Mouse (Mus musculus): ENCODE results near the gene Cilp2. TPM values are rescaled to one million over a fixed set of nuclear protein-coding genes. Genes with fewer than 3 reads are reported as not detected.

Gene Cilp2
- total RNA-seq, 2 experiments from 2014 or later, result 2.5 to 2.8 TPM

GRCm38 (mm10) chr8:69901484-69902162 lies 14.1 kb upstream of the Cilp2 start:
- peak; percentile 97 for DNase-seq (ENCODE audit: low spot score in 2 of 2)

- DNase-seq (ENCODE audit: low spot score in 2 of 2), result no peak
Observed at GRCm38 (mm10) chr8:69900895-69901451, 13.5 kb upstream of the Cilp2 start.

DNA sequence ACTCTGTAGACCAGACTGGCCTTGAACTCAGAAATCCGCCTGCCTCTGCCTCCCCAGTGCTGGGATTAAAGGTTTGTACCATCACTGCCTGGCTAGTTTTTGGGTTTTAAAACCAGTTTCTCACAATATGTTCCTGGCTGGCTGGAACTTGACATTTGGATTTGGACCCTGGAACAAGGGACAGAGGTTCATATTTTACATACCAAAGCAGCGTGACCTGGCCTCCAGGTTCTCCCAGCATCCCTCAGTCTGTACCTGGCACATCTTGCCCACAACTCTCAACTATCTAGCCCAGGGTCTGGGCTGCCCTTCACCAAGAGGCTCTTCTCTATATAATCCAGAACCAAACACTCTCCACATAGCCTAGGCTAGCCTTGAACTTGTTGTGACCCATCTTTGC lies 12.4 kb upstream of the Cilp2 start:
- no peak for DNase-seq (ENCODE audit: low spot score in 2 of 2)

GRCm38 (mm10) chr8:69897857-69898256 lies 10.4 kb upstream of the Cilp2 start:
- DNase-seq (ENCODE audit: low spot score in 2 of 2), result no peak

GRCm38 (mm10) chr8:69895772-69896451 lies 8.4 kb upstream of the Cilp2 start:
- no peak for DNase-seq (ENCODE audit: low spot score in 2 of 2)

- no peak for DNase-seq (ENCODE audit: low spot score in 2 of 2)
Observed at GRCm38 (mm10) chr8:69894836-69895332, 7.4 kb upstream of the Cilp2 start.

DNA sequence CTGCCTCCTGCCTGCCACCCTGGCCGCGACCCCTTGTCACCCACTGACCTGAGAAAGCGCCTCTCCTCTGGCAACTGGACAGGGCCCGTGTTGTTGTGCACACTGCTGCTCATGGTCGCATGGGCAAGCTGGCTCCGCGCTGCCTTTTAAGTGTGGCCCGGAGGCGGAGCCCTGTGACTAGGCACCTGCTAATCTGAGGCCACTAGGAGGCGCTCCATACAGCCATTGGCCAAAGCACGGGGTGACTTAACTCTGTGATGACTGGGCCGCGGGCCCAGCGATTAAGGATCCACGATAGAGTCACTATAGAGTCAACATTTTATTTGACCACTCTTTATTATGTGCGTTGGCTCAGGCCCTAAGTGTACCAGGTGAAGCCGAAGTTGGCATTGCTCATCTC lies 6.4 kb upstream of the Cilp2 start:
- DNase-seq (ENCODE audit: low spot score in 2 of 2), result peak; percentile 69 to 70

GRCm38 (mm10) chr8:69890813-69891241 lies 3.3 kb upstream of the Cilp2 start:
- peak; percentile 73 to 79 for DNase-seq (ENCODE audit: low spot score in 2 of 2)

DNA sequence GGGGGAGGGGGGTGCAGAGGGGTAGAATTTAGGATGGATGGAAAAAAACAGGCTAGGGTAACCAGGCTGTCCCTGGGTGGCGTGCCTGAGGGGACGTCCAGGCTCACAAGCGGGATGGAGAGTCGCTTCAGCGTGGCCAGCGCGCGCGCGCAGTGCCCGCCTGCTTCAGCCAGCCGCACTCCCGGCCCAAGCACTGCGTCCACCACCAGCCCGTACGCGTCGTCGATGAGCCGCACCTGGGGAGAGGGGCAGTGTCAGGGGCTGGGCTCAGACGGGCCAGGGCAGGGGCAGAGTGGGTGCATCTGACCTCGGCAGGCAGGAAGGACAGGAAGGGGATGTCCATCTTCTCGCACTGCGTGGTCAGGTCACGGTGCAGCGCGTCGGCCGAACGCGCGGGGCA lies 1.4 kb upstream of the Cilp2 start:
- no peak for DNase-seq (ENCODE audit: low spot score in 2 of 2)

- DNase-seq (ENCODE audit: low spot score in 2 of 2), result no peak
Observed at GRCm38 (mm10) chr8:69888244-69888866, 868 bp upstream of the Cilp2 start.

- no peak for DNase-seq (ENCODE audit: low spot score in 2 of 2)
Observed at GRCm38 (mm10) chr8:69884141-69884540, 3.3 kb downstream of the Cilp2 start.

DNA sequence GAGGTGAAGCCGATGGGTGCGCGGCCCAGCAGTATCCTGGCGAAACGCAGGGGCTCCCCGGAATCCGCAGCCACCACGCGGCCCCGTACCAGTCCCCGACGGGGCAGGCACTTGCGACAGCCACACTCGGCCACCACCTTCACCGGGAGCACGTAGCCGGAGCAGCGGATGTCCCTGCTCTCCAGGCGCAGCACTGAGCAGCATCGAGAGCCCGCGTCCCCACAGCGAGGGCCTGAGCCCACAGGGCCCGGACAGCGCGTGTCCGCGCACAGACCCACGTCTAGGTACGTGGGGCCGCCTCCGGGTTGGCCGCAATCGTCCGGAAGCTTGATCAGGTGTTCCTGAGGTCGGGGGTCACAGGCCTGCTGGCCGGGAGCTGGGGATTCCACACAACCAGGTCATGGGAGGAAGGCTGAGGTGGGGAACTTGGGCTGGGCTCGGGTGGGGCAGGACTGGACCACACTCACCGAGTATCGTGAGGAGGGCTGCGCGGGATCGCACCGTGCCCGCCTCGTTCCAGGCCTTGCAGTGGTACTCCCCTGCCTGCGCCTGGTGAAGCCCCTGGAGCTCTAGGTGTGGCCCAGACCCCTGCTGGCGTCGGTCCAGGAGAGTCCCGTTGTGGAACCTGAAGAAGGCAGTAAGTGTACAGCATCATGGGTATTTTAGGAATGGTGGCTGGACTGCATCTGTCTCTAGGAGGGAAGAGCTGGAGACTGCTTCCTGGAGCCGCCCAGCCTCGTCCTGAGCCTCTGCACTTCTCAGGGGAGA lies 4.5 kb downstream of the Cilp2 start:
- no peak for DNase-seq (ENCODE audit: low spot score in 2 of 2)

- DNase-seq (ENCODE audit: low spot score in 2 of 2), result peak; percentile 64 to 76
Observed at GRCm38 (mm10) chr8:69882021-69882756, 5.3 kb downstream of the Cilp2 start.

- no peak for DNase-seq (ENCODE audit: low spot score in 2 of 2)
Observed at GRCm38 (mm10) chr8:69881261-69881865, 6.1 kb downstream of the Cilp2 start.

- no peak for DNase-seq (ENCODE audit: low spot score in 2 of 2)
Observed at GRCm38 (mm10) chr8:69880841-69881240, 6.6 kb downstream of the Cilp2 start.

GRCm38 (mm10) chr8:69879678-69880077 lies 7.8 kb downstream of the Cilp2 start:
- no peak for DNase-seq (ENCODE audit: low spot score in 2 of 2)

DNA sequence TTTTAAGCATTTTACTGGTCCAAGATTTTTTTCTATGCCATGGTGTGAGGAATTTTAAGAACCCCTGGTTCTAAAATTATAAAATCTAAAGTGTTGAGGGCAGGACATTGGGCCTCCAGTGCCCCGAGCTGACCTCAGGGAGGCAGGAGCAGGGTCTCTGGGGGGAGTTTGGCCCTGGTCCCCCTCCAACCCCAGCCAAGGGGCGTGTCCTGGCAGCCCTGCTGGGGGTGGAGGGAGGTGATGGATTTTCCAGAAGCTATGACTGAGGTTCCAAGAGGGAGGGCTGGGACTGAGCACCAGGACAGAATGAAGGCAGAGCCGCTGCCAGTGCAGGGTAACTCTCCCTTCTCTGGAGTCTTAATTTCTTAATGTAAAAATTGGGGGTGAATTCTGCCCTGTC lies 9.5 kb downstream of the Cilp2 start:
- DNase-seq (ENCODE audit: low spot score in 2 of 2), result no peak

GRCm38 (mm10) chr8:69877396-69877795 lies 10.1 kb downstream of the Cilp2 start:
- DNase-seq (ENCODE audit: low spot score in 2 of 2), result no peak

GRCm38 (mm10) chr8:69876967-69877366 lies 10.5 kb downstream of the Cilp2 start:
- no peak for DNase-seq (ENCODE audit: low spot score in 2 of 2)

DNA sequence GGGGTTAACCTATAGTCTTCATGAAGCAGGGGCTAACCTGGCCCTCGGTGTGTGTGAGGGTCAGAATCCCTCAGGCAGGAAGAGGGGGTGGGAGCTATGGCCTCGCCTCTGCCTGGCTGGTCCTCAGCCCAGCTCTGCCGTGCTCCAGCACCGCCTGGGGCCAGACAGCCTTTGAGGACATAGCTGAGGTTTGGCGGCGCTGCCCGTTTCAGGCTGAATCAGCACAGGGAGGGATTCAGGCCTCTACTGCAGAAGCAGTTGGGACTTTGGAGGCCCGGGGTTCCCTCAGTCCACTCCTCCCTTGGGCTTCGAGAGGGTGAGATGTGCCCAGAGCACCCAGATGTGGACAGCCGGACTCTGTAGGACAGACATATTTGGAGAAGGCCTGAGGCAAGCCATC lies 11.4 kb downstream of the Cilp2 start:
- DNase-seq (ENCODE audit: low spot score in 2 of 2), result no peak
